Mouse (Mus musculus) cerebellum, adult 18-20 months (tissue): ENCODE data around the gene Ism2.
"Not testable (repeated sequence)": the region's sequence is repeated elsewhere in the genome, so short reads cannot be mapped to it uniquely, and the experiment has no call there.

Experiments used
- DNase-seq, 2 experiments: peaks; one replicate each; pipeline ENCODE4 v3.0.0; 2021

The Ism2 gene

DNA sequence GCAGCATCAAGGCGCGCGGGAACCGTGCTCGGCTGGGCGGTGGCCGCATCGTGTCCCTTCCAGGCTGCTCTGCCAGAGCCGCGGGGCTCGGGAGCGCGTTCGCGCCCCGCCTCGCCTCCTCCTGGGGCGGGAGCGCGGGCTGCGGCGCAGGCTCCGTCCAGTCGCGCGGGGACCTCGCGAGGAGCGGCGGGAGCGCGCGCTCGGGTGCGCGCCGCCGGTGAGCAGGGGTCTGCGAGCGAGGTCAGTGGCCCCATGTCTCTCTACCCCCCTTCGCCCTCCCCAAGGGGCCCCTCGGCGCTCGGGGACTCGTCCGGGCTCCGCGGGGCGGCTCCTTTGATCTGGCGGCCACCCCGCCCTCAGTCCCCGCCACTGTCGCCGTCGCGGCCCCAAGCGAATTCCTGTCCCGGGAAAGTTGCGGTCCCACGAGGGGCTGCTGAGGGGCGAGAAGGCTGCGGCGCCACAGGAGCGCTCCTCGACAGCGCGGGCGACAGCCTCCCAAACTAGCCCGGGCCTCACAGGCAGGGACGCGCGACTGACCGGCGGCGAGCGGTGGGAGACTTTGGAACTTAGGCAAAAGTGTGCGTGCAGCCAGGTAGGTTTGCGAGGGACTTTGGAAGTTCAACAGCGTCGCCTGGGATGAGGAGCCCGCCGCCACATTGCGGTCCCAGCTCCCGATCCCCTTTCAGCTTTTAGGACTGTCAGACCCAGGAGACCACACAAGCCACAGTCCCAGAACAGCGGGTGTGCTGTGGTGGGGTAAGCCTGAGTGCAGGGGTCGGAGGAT is at the start of gene Ism2:
Gene Ism2, minus strand, starts transcription at position 49 of the 784 bp plus-strand sequence.
- peak; percentile 26 to 53 for DNase-seq

DNA sequence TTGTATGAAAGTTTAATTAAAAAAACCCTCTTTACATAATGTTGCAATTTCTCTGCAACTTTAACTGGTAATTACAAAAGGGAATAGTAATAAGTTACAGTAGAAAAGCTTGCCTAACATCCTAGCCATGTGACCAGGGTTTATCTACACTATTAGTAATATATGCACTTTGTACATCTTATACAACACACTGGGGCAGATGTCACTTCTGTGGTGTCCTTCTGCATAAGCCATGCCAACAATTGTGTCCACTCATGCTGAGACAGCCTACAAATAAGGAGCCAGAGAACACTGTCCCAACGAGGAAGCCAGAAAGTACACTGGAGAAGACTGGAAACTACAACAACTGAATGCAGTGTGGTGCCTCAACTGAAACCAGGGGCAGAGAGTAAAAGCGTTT is 48.5 kb upstream of the Ism2 start:
- no peak for DNase-seq

DNA sequence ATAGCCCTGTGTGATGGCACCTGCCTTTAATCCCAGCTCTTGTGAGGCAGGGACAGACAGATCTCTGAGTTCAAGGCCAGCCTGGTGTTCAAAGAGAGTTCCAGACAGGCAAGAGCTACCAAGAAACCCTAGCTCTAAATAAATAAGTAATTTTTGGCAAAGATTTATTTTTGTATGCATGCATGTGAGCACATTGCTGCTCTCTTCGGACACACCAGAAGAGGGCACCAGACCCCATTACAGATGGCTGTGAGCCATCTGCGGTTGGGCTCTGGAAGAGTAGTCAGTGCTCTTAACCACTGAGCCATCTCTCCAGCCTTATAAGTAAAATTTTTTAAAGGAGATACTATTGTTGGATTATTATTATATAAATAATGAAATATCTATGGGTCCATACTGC is 48.0 kb upstream of the Ism2 start:
- no peak for DNase-seq

- DNase-seq, result no peak
Observed at GRCm38 (mm10) chr12:87343084-87343605, 43.6 kb upstream of the Ism2 start.

GRCm38 (mm10) chr12:87338082-87338481 is 38.6 kb upstream of the Ism2 start:
- no peak for DNase-seq

DNA sequence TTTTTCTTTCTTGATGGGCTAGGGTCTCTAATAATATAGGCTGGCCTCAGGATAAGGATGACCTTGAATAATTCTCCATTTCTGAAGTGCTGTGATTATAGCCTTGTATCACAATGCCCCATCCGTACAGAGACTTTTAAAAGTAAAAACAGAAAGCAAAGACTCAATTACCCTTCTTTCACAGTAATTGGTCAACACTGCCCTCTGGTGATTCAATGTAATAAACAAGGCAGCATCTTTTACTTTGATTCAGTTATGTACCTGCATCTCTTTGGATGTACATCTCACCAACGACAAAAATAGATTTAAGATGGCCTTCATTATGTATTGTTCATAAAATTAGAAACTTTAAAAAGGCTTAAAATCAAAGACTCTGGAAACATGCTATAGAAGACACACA is 35.4 kb upstream of the Ism2 start:
- DNase-seq, result no peak

- no peak for DNase-seq
Observed at GRCm38 (mm10) chr12:87333794-87334193, 34.3 kb upstream of the Ism2 start.

GRCm38 (mm10) chr12:87332511-87332910 is 33.0 kb upstream of the Ism2 start:
- DNase-seq, result peak in 1 of 2 experiments; percentile 21

DNA sequence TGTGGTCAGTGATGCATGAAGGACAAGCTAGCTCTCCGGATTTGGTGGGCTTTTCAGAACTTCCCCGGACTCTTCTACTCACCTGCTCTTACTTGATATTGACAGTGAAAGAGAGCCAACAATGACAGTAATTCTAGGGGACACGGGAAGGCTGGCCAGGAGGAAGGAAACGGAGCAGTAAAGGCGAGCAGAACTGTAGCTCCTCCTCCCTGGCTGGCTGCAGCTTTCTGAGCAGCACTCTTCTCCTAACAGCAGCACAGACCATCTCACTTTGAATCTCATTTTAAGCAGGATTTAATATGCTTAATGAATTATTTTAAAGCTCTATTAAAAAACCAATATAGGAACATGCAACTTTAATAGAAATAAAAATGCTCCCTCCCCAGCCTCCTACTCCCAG is 32.4 kb upstream of the Ism2 start:
- DNase-seq, result no peak

- DNase-seq, result no peak
Observed at GRCm38 (mm10) chr12:87331053-87331456, 31.6 kb upstream of the Ism2 start.

DNA sequence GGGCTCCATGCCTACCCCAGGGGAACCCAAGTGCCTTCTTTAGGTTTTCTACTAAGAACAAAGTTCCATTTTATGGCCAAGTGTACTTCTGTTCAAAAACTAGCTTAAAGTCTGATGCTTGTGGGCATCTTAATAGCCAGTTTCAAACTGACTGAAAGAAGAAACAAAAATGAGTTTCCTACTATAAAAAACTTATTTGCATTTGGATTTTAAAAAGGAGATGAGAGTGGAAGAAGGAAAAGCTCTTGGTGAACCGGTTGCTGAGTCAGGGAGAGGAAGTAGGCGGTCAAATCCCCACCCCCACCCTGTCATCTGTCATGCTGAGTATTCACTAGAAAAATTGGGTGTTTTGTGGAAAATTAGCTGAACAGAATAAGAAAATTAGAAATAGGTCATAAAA is 30.7 kb upstream of the Ism2 start:
- no peak for DNase-seq

DNA sequence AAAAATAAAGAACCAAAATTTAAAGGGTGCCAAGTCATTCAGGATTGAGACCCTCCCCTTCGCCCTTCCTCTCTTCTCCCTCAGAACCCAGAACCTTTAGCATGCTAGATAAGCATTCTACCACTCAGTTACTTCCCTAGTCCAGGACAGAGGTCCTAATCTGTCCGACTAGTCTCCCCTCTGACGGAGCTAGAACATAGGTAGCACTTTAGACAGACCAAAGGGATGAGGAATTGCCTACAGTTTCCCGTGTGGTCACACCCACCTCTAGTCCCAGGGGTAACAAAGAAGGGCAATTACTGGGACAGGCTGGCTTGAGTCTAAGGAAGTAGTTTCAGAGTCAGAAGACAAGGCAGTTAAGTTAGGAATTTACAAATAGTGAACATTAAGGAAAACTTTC is 28.5 kb upstream of the Ism2 start:
- DNase-seq, result no peak

- no peak for DNase-seq
Observed at GRCm38 (mm10) chr12:87327610-87328009, 28.1 kb upstream of the Ism2 start.

DNA sequence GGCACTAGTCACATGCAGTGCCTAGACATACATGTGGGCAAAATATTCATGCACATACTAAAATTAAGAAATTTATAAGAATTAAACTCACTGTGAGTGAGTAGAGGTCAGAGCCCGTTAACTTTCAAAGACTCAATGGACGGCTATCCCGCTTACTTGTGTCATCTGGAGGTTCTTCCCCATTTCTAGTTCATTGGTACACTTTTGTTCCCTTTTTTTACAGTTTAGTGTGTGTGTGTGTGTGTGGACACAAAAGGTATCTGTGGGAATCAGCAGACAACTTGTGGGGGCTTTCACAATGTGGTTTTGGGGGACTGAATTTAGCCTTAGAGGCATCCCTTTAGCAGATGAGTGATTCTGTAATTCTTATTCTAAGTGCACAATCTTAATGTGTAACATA is 25.9 kb upstream of the Ism2 start:
- no peak for DNase-seq

GRCm38 (mm10) chr12:87319229-87319628 is 19.7 kb upstream of the Ism2 start:
- DNase-seq, result no peak

DNA sequence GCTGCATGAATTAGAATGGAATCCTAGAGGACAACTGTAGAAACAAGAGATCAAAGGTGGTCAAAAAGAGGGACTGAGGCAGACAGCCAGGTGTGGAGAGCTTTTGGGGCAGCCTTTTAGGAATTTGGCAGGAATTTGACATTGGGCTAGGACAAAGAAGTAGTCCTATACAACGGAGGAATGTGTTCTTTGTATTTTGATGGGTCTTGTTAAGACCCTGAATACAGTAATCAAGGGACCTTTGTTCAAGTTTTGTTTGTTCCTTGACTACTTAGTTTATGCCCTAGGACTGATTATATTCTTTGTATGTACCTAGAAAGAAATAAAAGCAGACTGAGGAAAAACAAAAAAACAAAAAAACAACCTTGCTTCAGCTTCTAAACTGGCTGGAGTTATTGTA is 18.4 kb upstream of the Ism2 start:
- DNase-seq, result no peak

GRCm38 (mm10) chr12:87313098-87313497 is 13.6 kb upstream of the Ism2 start:
- no peak for DNase-seq

- DNase-seq, result not testable (repeated sequence)
Observed at GRCm38 (mm10) chr12:87306584-87306844, 7.0 kb upstream of the Ism2 start.

DNA sequence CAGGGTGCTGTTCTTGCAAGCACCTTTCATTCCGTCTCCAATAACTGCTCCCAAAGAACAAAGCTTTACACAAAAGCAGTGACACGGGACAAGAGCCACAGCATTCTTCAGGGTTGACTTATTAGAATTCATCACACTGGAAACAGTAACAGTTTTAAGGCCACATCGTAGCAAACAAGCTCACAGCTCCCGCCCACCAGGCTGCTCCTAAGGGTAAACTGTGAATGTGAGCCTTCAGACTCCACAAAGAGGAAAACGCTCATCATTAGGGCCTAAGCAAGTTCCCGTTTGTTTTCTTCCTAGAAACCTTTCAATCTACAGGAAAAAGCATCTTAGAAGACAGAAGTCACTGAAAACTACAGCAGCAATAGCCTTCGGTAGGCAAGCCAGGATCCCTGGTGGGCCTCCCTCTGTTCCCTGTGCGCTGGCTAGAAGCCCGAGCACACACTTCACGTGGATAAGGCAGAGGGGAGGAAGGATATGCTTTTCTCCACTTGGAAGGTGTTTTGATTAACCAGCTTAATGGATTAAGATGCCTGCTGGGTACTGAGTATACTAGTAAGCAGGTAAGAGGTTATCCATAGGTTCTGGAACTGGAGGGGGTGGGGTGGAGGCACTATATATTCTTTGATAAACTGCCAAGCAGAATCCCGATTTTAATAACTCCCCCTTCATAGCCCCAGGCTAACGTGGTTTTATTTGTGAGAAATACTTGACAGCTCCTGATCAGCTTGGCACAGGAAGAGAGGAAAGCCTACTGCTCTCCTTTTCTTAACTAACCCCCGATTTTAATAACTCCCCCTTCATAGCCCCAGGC is 6.5 kb upstream of the Ism2 start:
- peak; percentile 40 to 49 for DNase-seq

DNA sequence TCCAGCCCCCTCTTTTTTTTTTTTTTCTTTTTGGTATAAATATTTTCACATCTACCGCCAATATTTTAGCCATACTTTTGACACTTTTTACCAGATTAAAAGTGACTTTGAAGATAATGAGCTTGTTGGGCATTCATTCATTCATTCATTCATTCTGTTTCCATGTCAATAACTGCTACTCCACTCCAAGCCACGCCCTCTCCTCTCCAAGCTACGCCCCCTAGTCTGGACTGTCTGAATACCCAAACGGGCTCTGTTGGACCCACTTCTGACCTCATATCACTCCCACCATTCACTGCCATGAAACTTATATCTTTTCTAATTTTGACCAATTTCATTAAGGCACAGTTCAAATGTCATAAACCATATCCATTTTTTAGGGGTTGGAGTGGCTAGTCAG is 1.7 kb upstream of the Ism2 start:
- DNase-seq, result no peak

DNA sequence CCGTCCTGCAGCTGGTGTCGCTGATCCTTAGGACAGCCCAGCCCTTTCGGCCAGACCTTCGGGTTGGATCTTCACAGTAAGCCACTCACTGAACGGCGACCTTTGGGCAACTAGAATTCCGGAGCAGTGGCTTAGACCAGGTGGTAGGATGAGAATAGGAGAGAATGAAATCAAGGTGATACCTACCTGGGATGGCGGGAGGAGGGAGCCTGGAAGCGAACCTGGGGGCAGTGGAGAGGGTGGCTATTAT is 861 bp upstream of the Ism2 start:
- DNase-seq, result no peak

DNA sequence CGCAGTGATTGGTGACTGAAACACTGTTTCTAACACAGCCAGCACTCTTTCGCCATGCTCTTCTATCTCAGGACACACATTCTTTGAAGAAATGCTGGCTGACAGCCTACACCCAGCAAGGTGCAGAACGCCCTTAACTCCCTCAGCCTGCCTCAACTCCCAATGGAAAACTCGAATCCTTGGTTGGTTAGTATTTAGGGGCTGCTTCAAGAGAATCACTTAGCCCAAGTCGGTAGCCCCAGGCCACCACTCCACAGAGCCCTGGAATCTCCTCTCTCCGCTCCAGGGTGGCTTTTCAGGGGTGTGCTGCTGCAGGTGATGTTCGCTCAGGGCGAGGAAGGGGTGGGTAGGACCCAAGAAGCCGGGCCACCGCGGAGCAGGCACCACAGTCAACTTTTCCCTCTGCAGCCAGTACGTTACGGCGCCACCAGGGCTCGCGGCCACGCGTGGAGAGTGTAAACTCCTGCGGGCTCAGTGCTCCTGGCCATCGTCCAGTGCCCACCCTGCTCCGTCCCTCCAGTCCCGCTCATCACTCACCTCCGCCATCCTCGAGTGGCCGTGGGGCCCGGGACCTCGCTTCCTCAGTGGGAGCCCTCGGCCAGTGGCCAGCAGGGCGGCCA is 358 bp downstream of the Ism2 start:
- peak in 1 of 2 experiments; percentile 47 for DNase-seq

GRCm38 (mm10) chr12:87293934-87294333 is 5.6 kb downstream of the Ism2 start:
- no peak for DNase-seq

DNA sequence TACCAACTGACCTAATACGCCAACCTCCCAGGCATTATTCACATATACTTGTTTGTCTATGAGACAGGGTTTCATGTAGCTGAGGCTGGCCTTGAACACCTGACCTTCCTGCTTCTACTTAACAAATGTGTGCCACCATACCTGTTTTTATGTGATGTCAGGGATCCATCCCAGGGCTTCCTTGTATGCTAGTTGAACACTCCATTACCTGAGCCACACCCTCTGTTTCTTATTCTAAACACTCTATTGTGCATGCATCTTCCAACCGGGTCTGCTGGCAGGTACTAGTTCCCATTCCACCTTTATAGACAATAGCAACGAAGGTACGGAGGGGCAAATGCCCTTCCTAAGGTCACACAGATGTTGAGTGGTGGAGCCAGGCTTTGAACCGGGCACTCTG is 10.4 kb downstream of the Ism2 start:
- no peak for DNase-seq
